Mouse (Mus musculus) gonadal fat pad, adult 2 months (tissue): ENCODE results near the gene Cdk5rap3. TPM values are rescaled to one million over a fixed set of nuclear protein-coding genes. Genes with fewer than 3 reads are reported as not detected.
A peak's percentile ranks its signal among the peaks of the same experiment; 100 is the strongest.

Source experiments
- DNase-seq: peaks from one replicate; pipeline ENCODE4 v3.0.0-alpha.2; 2012; ENCODE audit warnings: low read depth
- polyA plus RNA-seq: library from polyadenylated mRNA; depleted of rRNA; stranded (reverse); fragments of >200 nt; gene quantifications from 2 replicates; pipeline ENCODE4 v1.2.3, GENCODE M21; 2012; rRNA removed

Gene Cdk5rap3
- 59.2 and 67.1 TPM in 2 replicates for polyA plus RNA-seq

DNA sequence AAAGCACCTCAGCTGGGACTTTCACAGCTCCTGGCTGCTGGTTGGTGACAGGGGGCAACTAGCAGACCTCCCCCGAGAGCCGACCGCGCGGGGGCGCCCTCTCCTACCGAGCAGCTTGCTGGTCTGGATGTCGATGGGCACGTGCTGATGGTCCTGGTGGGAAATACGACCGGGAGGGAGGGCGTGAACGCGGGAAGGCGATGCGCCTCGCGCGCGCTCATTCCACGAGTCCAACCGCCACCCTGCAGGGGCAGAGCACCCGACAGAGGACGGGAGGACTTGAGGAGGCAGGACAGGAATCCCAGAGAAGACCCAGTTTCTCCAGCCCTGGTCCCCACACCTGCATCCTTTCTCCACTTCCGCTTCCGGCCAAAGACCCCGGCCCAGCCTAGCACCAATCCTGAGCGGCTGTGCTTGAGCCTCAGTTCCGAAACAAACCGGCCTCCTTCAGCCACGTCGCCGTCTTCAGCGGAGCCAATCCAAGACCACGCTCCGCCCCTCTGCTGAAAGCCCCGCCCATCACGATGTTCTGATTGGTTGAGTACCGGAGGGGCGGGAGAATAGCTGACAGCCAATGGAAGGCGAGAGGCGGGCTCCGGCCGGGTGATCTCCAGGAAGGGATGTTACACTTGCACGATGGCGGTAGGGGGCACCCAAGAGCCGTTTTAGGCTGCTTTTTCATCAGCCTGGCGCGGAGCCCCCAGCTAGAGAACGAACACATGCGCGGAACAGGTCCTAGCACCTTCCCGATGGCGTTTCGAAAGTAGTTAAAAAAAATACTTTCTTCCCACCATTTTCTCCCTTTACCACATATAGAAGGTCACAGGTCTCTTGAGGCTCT lies at the start of gene Cdk5rap3:
TSS of gene Cdk5rap3 (minus strand) at position 453 of the 841 bp plus-strand sequence.
- DNase-seq: peak; percentile 68

DNA sequence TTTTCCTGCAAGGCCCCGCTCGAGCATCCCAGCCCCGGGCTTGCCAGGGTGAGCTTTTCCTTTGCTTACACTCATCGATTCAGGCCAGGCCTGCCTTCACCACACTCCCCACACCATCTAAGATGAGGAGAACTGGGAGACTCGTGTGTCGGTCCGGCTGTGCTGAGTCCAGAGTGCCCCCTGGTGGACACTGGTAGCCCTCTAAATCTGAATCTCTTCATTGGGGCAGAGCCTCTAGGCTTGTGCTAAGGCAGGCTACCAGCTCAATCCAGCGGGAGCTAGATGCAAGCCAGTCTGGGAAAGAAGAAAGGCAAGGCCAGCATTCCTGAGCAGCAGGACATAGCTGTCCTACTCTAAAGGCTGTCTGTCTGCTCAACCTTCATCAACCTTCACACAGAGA lies 47.3 kb upstream of the Cdk5rap3 start:
- DNase-seq: no peak

DNA sequence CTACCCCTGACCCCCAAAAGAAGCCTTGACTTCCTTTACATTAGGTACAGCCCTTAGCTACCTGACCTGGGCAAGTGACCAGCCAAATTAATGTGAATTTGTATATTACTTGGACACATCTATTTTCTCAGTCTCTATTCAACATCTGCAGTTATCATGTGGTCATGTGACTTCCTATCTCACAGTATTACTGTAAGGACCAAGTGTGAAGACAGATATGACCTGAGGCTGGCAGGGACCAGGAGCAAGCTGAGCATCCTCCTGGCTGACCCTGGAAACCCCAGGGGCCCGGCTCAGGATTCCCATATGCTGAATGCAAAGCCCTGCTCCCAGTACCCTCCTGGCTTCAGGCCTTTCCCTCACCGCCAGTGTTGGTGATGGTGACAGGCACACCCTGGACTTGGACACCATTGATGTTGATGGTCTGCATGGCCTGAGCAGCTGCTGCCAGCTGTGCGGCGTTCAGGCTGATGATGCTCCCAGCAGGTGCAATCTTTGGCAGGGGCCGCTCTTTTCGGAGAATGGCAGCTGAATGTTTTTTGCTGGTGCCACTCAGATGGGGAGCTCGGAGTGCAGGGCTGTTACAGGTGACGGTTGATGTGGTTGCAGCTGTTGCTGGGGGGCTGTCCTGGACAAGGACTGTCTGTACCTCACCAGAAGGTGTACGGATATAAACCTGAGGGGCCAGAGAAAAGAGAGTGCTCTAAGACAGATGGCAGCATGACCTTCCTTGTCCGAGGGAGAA lies 40.9 kb upstream of the Cdk5rap3 start:
- no peak for DNase-seq

DNA sequence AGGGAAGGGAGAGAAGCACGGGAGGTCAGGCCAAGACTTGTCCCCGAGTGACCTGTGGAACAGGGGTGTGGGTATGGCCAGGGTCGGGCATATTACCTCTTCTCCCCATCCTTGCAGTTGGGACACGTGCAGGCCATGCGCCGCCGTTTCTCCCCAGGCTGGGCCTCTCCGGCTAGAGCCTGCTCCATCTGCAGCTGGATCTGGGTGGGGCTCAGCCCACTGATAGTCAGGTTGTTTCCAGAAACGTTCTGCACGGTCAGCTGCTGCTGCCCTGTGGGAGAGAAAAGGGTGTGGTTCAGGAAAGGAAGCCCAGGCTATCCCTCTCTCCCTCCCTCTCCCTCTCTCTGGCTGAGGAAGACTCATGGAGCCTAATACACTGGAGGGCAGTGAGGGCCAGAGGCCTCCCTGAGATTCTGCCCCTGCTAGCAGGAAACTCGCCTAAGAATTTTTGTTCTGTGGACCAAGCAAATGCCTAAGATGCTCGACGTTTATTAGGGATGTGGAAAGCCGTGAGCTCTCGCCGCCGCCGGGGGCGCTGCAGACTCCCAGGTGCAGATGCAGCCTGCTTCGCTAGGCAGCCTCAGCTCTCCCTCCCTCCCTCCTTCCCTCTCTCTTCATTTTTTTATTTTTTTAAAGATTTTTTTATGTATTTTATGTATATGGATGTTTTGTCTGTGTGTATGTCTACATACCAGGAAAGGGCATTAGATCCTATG lies 39.9 kb upstream of the Cdk5rap3 start:
- no peak for DNase-seq

DNA sequence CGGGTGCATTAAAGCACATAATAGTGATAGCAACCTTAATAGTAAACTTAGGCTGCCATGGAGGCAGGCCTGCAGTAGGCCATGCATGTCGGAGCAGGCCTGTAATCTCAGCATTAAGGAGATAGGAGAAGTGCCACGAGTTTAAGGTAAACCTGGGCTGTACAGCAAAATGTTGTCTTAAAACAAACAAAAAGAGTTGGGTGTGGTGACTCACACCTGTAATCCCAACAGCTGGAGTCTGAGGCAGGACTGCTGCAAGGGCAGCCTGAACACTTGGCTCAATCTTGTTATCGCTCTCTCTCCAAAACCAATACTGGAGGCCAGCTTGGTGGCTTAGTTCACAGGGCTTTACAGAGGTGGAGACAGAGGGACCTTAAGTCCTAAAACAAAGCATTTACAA lies 38.8 kb upstream of the Cdk5rap3 start:
- no peak for DNase-seq

DNA sequence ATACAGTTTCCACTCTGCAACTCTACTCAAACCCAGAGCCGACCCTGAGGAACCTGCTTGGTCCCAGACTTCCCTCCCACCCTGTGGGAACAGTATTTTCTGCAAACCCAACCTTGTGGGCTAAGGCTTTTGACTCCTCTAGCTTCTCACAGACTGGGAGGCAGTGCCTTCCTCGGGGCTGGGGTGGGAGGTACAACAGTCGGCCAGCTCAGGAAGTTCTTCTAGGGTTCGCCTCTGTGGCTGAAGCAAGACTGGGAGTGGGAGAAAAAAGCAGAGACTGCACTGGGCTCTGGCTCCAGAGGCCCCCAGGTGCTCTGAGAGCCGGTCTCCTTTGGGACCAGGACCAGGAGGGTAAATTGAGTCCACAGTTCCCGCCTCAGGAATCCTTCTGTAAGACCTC lies 36.6 kb upstream of the Cdk5rap3 start:
- no peak for DNase-seq

DNA sequence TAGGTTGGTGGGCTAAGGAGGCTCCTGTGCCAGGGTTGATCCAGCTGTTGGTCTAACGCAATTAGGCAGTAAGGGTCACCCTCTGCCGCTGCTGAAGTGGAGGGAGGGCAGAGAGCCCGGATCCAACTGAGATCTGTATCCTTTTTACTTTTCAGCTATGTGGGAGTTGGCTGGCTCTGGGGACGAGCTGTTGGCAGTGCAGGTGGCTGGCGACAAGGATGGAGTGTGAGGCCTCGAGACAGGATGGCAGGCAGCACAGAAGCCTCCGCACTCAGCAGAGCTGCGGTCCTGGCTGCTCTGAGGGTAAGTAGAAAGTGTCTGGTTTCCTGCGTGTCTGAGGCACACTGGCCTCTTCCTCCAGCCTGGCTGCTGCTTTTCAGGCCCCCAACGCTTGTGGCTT lies 36.1 kb upstream of the Cdk5rap3 start:
- no peak for DNase-seq

DNA sequence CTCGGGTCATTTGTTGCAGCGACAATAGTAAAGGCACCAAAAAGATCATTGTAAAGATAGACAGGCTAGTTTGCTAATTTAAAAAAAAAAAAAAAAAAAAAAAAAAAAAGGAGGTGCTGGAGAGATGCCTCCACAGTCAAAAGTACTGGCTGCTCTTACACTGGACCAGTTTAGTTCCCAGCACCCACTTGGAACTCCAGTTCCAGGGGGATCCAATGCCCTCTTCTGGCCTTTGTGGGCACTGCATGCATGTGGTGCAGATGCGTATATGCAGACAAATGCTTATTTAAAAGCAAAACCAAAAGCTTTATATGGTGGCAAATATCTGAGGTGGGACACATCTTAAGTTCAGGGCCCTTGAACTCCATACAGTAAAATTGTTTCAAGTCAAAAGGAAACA lies 34.5 kb upstream of the Cdk5rap3 start:
- no peak for DNase-seq

DNA sequence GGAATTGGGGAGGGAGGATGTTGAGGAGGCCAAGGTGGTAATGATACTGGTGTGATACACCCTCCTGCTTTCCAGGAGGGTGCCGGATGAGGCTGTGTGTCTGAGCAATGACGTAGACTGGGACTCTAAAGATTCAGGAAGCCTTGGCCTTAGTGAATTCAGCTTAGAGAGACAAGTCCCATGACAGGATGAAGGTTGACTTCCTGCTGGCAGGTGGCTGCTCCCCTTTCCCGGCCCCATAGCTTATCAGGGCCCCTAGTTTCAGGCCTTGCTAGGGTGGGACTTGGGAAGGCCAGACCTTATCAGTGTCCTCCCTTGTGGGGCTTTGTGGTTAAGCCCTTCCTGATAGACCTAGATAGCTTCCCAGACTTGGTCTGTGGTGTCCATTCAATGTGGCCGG lies 31.6 kb upstream of the Cdk5rap3 start:
- DNase-seq: no peak

DNA sequence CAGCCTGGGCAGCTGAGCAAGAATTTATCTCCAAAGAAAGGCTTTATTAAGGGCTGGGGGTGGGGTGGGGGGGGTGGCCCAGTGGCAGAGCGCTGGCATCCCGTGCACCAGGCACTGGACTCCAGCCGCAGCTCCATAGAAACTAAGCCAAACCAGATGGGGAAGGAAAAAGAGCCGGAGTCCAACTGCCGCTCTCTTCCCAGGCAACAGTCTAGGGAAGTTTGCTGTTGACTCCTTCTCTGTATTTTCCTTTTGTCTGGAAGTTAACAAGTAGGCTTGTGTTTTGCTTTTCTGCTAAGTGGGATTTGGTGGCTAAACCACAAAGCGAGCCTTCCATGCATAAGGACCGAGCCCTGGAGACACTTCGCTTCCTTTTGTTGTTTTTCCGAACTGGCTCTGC lies 30.2 kb upstream of the Cdk5rap3 start:
- DNase-seq: no peak

DNA sequence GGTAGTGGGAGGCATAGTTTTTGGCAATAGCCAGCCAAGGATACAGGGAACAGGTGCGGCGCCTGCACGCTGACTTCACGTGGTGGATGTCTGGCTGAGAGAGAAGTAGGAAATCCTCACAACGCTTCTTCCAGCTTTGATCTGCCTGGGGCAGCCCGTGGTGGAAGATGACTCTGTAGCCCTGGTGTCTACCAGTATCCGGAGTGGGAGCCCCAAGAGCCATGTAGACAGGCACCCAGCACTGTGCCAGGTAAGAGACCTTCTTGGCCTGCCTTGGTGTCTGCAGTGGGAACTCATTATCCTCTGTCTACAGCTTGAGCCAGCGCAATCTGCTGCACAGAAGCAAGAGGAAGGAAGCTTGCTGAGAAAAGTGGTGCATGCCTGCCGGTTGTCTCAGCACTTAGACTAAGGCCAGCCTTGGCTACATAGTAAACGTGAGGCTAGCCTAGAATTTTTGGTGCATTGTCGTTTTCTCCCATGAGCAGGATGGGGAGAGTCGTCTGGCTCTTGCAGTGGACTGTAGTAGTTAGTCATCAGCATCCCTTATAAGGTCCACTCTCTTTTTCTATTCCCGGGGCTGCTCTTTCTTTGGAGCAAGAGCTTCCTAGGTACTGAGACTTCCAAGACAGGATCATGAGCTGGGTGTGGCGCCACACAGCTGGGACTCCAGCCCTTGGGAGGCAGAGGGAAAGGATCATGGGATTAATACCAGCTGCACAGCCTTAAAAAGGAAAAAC lies 28.7 kb upstream of the Cdk5rap3 start:
- no peak for DNase-seq

DNA sequence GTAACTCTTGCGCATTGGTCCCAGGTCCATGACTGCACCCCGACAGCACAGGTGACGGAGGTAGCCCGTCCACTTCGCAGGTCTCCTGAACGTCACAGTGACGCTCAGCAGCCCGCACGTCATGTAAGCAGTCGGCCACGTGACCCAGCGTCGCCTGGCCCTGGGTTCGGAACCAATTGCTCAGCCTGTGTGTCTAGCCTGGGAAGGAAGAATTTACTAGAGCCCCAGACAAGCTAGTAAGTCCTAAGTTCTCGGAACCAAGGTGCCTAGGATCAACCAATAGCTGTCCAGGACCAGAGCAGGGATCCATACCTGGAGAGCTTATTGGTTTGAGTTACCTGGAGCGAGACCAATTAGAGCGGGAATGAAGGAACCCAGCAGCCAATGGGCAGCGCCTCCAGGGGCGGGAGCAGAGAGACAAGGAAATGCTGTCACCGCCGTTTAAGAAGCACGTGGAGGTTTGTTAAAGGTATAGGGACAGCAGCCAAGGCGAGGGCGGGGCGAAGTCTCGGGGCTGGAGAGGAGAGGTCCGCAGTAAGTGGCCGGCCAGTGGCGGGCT lies 27.5 kb upstream of the Cdk5rap3 start, which contains the start of gene Pnpo:
TSS of gene Pnpo (minus strand) at position 241 of the 559 bp plus-strand sequence.
- DNase-seq: peak; percentile 97

DNA sequence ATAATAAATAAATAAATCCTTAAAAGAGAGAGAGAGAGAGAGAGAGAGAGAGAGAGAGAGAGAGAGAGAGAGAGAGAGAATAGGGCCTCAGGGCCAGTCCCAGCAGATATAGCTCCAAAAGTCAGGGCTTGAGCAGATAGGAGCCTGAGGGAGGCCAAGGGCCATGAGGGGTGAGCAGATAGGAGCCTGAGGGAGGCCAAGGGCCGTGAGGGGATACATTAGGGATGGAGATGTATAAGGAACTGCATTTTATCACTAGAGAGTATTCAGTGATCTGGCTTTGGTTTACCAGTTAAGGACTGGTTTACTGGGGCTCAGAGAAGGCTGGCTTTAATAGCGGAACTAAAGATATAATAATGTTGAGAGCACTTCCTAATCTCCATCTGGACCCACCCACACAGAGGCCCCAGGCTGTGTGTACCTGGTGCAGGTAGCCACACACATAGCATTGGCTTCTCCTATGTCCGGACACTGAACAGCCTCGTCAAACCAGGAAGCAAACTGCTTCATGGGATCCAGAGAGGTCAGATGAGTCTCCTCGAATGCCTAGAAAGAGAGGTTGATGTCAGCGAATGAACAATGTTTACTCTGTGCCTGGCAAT lies 25.8 kb upstream of the Cdk5rap3 start:
- no peak for DNase-seq

DNA sequence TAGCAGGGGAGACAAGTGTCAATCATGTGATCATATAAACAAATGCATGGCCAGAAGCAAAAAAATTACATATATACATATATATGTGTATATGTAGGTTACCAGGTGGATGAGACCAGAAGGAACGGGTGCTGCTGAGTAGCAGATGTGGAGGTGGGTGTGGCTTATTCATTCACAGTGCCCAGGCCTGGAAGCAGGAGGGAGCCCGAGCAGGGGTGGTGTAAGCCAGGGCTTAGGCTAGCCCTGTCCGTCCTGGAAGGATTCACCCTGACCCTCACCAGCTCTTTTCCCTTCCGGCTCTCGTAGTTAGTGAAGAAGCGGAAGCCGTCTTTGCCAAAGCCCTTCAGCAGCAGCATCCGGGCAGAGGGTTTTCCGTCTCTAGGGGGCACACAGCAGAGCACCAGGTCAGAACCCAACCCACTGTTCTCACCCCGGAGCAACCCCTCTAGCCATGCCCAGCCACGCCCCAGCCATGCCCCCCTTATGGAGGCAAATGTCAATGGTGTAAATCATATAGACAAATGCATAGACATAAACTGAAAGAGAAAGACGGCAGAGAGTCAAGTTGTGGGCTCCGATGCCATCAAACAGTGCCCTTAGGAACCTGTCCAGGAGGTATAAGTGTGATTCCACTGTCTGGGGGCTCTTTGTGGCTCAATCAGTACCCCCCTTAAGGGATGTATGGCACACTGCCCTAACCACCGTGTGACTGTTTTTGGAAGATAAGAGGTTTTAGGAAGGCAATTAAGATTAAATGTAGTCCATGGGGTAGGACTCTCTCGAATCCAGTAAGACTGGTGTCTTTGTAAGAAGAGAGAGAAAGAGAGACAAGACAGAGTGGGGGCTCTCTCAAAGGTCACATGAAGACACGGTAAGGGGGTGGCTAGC lies 24.5 kb upstream of the Cdk5rap3 start:
- no peak for DNase-seq

DNA sequence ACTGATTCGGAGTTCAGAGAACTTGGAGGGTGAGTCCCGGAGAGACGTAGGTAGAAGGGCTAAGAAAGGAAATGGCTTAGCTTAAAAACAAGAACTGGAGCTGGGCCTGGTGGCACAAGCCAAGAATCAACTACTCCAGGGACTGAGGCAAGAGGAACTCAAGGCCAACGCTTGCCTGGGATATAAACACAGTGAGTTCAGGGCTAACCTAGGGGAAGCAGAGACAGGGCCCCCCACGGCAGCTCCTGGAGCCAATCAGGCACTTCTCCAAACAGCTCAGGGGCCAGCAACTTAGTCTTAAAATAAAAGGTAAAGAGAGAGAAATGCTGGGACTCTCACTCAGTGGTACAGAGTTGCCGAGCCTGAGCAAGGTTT lies 22.1 kb upstream of the Cdk5rap3 start:
- DNase-seq: no peak

DNA sequence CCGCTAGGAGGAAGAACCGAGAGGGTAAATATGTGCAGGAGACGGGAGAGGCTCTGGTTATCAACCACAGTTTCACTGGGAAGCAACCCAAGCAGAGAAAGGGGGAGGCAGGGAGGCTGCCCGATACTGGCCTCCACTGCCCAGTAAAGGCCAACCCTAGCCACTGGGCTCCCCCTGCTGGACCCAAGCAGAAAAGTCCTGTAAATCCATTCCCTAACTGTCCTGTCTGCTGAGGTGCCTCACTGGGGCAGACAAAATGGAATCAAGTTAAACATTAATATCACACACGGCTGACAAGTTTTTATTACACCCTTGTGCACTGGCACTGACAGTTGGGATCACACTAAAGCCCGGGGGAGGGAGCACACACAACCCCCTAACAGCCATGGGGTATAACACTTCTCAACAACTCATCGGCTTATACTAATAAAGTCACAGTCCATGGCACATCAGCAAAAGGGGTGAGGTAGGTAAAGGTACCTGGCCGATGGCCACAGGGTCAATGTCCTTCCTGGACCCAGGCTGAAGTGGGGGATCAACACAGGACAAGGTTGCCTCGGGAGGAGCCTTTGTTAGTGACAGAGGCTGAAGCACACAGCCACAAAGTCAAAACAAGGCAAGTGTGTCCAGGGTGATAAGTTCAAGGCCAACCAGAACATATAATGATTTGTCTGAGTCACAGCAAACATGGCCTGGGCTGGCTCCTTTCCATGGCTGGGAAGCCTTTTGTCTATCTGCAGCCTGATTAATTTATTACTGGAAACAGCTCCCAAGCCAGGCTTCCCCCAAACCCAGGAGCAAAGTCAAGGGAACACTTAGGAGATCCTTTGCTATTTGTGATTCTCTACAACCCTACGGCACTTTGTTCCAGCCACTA lies 21.5 kb upstream of the Cdk5rap3 start:
- DNase-seq: no peak

DNA sequence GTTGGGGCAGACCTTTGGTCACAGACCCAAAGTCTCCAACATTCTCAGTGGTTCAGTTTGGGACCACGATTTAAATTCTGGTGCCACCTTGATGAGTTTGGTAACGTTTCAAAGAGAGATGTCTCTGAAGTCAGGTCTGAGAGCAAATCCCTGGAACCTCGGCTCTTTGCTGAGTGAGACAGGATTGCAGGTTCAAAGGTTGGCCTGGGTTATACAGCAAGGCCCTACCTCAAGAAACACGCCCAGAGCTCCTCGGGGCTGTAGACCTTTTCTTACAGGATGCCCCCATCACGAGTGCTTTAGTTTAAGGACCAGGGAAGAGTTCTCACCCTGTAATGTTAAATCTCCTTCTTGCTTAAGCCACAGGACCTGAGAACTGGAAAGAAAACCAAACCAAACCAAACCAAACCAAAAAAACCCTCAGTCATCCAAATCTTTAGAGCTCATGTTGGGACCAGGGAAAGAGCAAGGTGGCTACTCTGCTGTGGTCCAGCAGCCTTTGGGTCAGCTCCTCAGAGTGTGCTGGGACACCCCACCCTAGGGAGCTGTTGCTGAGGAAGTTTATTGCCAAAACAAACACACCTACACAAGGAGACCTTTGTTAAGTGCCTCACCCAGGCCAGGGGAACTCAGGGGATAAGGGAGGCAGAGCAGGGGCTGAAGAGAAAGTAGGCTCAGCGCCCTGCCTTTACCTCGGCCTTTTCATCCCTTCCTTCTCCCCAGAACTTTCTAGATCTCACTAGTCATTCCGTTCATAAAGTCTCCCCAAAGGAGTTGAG lies 19.8 kb upstream of the Cdk5rap3 start:
- no peak for DNase-seq

DNA sequence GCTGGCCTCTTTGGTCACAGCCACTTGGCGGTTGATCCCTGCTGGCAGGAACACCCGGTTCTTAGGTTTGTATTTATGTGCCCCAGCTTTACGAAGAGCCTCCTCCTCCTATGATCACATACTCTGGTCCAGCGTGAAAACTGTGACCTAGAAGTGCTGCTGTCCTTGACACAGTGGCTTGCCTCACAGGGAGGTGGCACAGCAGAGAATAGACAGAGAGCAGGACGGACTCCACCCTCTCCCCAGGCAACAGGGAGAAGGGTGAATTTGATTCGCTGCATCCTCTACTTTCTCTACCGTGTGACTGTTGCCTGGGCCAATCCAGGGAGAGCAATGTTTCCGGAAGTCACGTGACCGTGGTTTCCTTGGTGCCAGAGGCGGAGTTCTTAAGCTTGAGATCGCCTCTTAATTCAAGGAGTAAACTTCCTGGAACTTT lies 18.6 kb upstream of the Cdk5rap3 start:
- no peak for DNase-seq
